Comparison of ENCODE assay signal across 21 mouse cellular contexts in genomic region chr10:4635740-4636139, GRCm38 (mm10). TPM values are rescaled to one million over a fixed set of nuclear protein-coding genes. Genes with fewer than 3 reads are reported as not detected.
DNase-seq lines count a peak whose midpoint lies in the region; ATAC-seq lines count a peak whose summit lies in the region.
"Had no signal": no experiment of that assay in that cellular context is flagged by ENCODE, and none has a peak within 500 bp of the region (broad histone marks: within the 10 kb centered on the region; RNA-seq: fewer than 3 reads in every experiment).

No protein-coding gene starts in this region.

- ATAC-seq in kidney, embryonic 15.5 days (replicated peaks; ENCODE audit: low FRiP score), result peak; percentile 36; the same call in 1 of the 2 replicates
- ATAC-seq in midbrain, embryonic 11.5 days (ENCODE audit: low FRiP score), result 0 out of 2 replicates have a peak, but pooled peaks have one; percentile 9
- no peak for ATAC-seq in midbrain, embryonic 13.5 days
- ATAC-seq in forebrain, embryonic 12.5 days (ENCODE audit: low FRiP score), result no peak
- ATAC-seq: activated CD4-positive, CD25-positive, alpha-beta regulatory T cell, adult 4 months; forebrain, embryonic 13.5 days; forebrain, postnatal 0 days; hindbrain, postnatal 0 days had no signal

- H3K9me3 ChIP-seq in kidney, embryonic 15.5 days (replicated peaks), result no peaks in the 10 kb centered on the region
- no peaks in the 10 kb centered on the region for H3K9me3 ChIP-seq in midbrain, embryonic 11.5 days (ENCODE audit: control insufficient read depth, low read length)
- no peaks in the 10 kb centered on the region for H3K9me3 ChIP-seq in midbrain, embryonic 13.5 days
- no peaks in the 10 kb centered on the region for H3K9me3 ChIP-seq in forebrain, embryonic 12.5 days
- H3K9me3 ChIP-seq: embryonic facial prominence, embryonic 12.5 days; forebrain, embryonic 13.5 days; G1E; heart, embryonic 15.5 days; hindbrain, embryonic 13.5 days had no signal

- H3K4me2 ChIP-seq in kidney, embryonic 15.5 days, result no peak overlapping the region
- H3K4me2 ChIP-seq in midbrain, embryonic 11.5 days, result no peak overlapping the region
- H3K4me2 ChIP-seq in midbrain, embryonic 13.5 days (replicated peaks), result no peak overlapping the region
- H3K4me2 ChIP-seq in forebrain, embryonic 12.5 days, result no peak overlapping the region
- H3K4me2 ChIP-seq: embryonic facial prominence, embryonic 12.5 days; forebrain, embryonic 13.5 days; heart, embryonic 11.5 days; heart, embryonic 15.5 days; hindbrain, embryonic 13.5 days had no signal

- WGBS in kidney, embryonic 15.5 days, result 54% methylated on average over 6 of the region's 6 CpGs
- 91% methylated on average over 6 of the region's 6 CpGs for WGBS in midbrain, embryonic 11.5 days
- 85% methylated on average over 6 of the region's 6 CpGs for WGBS in midbrain, embryonic 13.5 days
- 86% methylated on average over 6 of the region's 6 CpGs for WGBS in forebrain, embryonic 12.5 days

- H3K36me3 ChIP-seq in kidney, embryonic 15.5 days, result no peaks in the 10 kb centered on the region
- no peaks in the 10 kb centered on the region for H3K36me3 ChIP-seq in midbrain, embryonic 11.5 days (ENCODE audit: control insufficient read depth, insufficient read depth, low read length)
- no peaks in the 10 kb centered on the region for H3K36me3 ChIP-seq in midbrain, embryonic 13.5 days
- H3K36me3 ChIP-seq in forebrain, embryonic 12.5 days (replicated peaks), result no peaks in the 10 kb centered on the region
- H3K36me3 ChIP-seq: embryonic facial prominence, embryonic 12.5 days; G1E; heart, embryonic 15.5 days; hindbrain, embryonic 13.5 days had no signal

- H3K4me1 ChIP-seq in kidney, embryonic 15.5 days, result no peaks in the 10 kb centered on the region
- H3K4me1 ChIP-seq in midbrain, embryonic 11.5 days (ENCODE audit: control insufficient read depth, insufficient read depth, low read length), result no peaks in the 10 kb centered on the region
- no peaks in the 10 kb centered on the region for H3K4me1 ChIP-seq in midbrain, embryonic 13.5 days (replicated peaks)
- no peaks in the 10 kb centered on the region for H3K4me1 ChIP-seq in forebrain, embryonic 12.5 days
- H3K4me1 ChIP-seq: embryonic facial prominence, embryonic 12.5 days; forebrain, embryonic 13.5 days; hindbrain, embryonic 13.5 days had no signal

- no peaks in the 10 kb centered on the region for H3K27me3 ChIP-seq in kidney, embryonic 15.5 days
- H3K27me3 ChIP-seq in midbrain, embryonic 11.5 days (ENCODE audit: control insufficient read depth, insufficient read depth, low read length), result no peaks in the 10 kb centered on the region
- no peaks in the 10 kb centered on the region for H3K27me3 ChIP-seq in midbrain, embryonic 13.5 days
- H3K27me3 ChIP-seq in forebrain, embryonic 12.5 days, result no peaks in the 10 kb centered on the region
- H3K27me3 ChIP-seq: embryonic facial prominence, embryonic 12.5 days; forebrain, embryonic 13.5 days; heart, embryonic 15.5 days; hindbrain, embryonic 13.5 days had no signal

- H3K9ac ChIP-seq in kidney, embryonic 15.5 days, result no peak overlapping the region
- no peak overlapping the region for H3K9ac ChIP-seq in midbrain, embryonic 11.5 days (ENCODE audit: low read length)
- H3K9ac ChIP-seq in midbrain, embryonic 13.5 days (replicated peaks), result no peak overlapping the region
- H3K9ac ChIP-seq in forebrain, embryonic 12.5 days, result no peak overlapping the region
- H3K9ac ChIP-seq: embryonic facial prominence, embryonic 12.5 days; forebrain, embryonic 13.5 days; forebrain, postnatal 0 days; heart, embryonic 15.5 days; hindbrain, embryonic 13.5 days had no signal

- H3K27ac ChIP-seq in kidney, embryonic 15.5 days, result no peak overlapping the region
- H3K27ac ChIP-seq in midbrain, embryonic 11.5 days (ENCODE audit: low read depth, low read length), result no peak overlapping the region
- no peak overlapping the region for H3K27ac ChIP-seq in midbrain, embryonic 13.5 days
- no peak overlapping the region for H3K27ac ChIP-seq in forebrain, embryonic 12.5 days
- H3K27ac ChIP-seq: embryonic facial prominence, embryonic 12.5 days; forebrain, embryonic 13.5 days; heart, adult 2 months; heart, embryonic 15.5 days; hindbrain, embryonic 13.5 days; hindbrain, postnatal 0 days had no signal

- no peak overlapping the region for H3K4me3 ChIP-seq in kidney, embryonic 15.5 days (replicated peaks)
- H3K4me3 ChIP-seq in midbrain, embryonic 11.5 days (ENCODE audit: low read depth, low read length), result no peak overlapping the region
- H3K4me3 ChIP-seq in midbrain, embryonic 13.5 days (replicated peaks), result no peak overlapping the region
- H3K4me3 ChIP-seq in forebrain, embryonic 12.5 days (replicated peaks), result no peak overlapping the region
- H3K4me3 ChIP-seq: embryonic facial prominence, embryonic 12.5 days; forebrain, embryonic 13.5 days; heart, adult 2 months; heart, embryonic 15.5 days; hindbrain, embryonic 13.5 days had no signal

- no peak for DNase-seq in kidney, adult 18-20 months
- no peak for DNase-seq in midbrain, embryonic 11.5 days (ENCODE audit: low spot score, missing footprints)
- DNase-seq in ZHBTc4 (ENCODE audit: low read depth, low spot score), result peak; percentile 38
- DNase-seq: adrenal gland, postnatal 14 days; cerebellum, adult 2 months; cerebellum, postnatal 25 days; forebrain, postnatal 0 days; gastrocnemius, postnatal 14 days; heart, adult 2 months; heart, postnatal 14 days had no signal

RNA-seq across cellular contexts. Expression of gene Esr1, which starts 24.3 kb away (rescaled TPM):
- polyA plus RNA-seq in kidney, embryonic 15.5 days (2015; fragmentation: Nextera tagmentation; extraction: Ambion mirVana), result 1.9 and 2.2 TPM in 2 replicates
- polyA plus RNA-seq in midbrain, embryonic 11.5 days (2014; fragmentation: Nextera tagmentation; extraction: Ambion mirVana), result 0.03 and 0.12 TPM in 2 replicates
- 0.10 and 0.12 TPM in 2 replicates for polyA plus RNA-seq in midbrain, embryonic 13.5 days (2015; fragmentation: Nextera tagmentation; extraction: Ambion mirVana)
- polyA plus RNA-seq in forebrain, embryonic 12.5 days (2016; fragmentation: Nextera tagmentation; extraction: Ambion mirVana), result 0.05 TPM in 1 of 2 replicates, not detected in the other
- polyA plus RNA-seq: forebrain, embryonic 13.5 days; G1E had no signal

Comparison
In these comparisons a context has a peak if more than half of its experiments do, and no peak if none do; other contexts are left out.
1. ATAC-seq: peak in kidney, embryonic 15.5 days (single experiment) and midbrain, embryonic 11.5 days (single experiment); none in midbrain, embryonic 13.5 days (single experiment) and forebrain, embryonic 12.5 days (single experiment).